Mouse (Mus musculus) testis, postnatal 10 days (tissue): Measurements from ENCODE around the gene Slc25a54.

Experiments used
- DNase-seq: peaks from one replicate; pipeline ENCODE4 v3.0.0; 2021; ENCODE audit warnings: low spot score

Gene Slc25a54

GRCm38 (mm10) chr3:109124091-109124490 lies 43.8 kb downstream of the Slc25a54 start:
- no peak for DNase-seq

- no peak for DNase-seq
Observed at GRCm38 (mm10) chr3:109125531-109125930, 45.3 kb downstream of the Slc25a54 start.

DNA sequence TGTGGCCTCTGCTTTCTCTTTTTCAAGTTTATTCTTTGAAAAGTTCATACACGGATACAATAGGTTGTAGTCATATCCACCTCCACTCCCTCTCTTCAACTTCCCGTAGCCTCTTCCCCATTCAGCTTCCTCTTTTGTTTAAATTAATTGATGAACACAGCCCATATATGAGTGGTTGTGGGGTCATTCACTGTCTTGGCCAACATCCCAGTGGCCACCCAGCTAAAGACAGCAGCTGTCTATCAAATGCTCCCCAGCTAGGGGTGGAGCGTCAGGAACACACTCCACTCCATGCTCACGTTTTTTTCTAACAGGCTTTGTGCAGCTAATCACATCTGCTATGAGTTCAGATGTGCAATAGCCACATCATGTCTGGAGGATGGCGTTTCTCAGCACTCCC lies 49.5 kb downstream of the Slc25a54 start:
- DNase-seq = no peak

DNA sequence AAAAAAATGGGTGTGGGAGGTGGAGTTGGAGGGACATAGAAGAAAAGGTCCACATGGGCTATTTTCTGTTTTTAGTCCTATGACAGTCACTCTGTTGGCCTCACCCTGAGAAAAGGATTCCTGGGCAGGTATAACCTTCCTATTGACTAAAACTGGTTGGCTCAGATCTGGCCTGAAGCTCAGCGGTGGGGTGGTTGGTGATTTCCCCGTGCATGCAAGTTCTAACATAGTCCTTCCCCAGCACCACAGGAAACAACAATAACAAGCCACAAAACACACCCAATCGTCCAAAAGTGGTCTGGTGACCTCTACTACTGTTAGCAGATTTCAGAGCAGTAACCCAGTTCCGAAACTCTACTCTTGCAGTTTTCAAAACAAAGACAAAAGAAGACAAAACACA lies 52.7 kb downstream of the Slc25a54 start:
- DNase-seq = no peak

DNA sequence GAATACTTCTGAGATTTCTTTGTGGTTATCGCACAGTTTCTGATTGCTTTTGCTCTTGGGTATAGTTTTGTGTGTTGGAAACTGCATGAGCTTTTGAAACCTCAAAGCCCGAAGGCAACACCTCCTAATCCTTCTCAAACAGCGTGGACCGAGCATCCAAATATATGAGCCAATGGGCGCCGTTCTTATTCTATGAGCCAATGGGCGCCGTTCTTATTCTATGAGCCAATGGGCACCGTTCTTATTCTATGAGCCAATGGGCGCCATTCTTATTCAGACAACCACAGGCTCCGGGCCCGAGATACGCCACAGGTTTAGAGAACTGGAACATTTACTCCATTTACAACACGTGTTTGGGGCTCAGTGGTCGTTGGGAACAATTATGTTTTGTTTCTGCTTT lies 53.8 kb downstream of the Slc25a54 start:
- DNase-seq = no peak

DNA sequence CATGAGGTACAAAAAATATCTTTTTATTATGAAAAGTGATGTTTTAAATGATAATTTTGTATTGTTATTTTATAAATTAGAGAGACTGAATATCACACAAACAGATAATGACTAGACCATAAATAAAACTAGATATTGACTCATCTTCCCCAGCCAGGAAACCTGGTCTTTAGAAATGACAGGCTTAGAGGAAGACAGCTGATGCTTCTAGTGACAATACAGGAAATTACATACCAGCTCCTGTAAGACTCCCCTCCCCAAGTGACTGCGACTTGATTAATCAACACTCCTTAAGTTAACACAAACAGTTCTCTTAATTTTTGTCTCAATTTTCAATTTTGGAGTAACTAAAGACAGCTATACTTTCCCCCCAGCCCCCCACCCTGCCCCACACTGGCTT lies 55.1 kb downstream of the Slc25a54 start:
- DNase-seq = no peak

- DNase-seq = no peak
Observed at GRCm38 (mm10) chr3:109152561-109152960, 72.3 kb downstream of the Slc25a54 start.

- no peak for DNase-seq
Observed at GRCm38 (mm10) chr3:109153410-109153809, 73.1 kb downstream of the Slc25a54 start.

DNA sequence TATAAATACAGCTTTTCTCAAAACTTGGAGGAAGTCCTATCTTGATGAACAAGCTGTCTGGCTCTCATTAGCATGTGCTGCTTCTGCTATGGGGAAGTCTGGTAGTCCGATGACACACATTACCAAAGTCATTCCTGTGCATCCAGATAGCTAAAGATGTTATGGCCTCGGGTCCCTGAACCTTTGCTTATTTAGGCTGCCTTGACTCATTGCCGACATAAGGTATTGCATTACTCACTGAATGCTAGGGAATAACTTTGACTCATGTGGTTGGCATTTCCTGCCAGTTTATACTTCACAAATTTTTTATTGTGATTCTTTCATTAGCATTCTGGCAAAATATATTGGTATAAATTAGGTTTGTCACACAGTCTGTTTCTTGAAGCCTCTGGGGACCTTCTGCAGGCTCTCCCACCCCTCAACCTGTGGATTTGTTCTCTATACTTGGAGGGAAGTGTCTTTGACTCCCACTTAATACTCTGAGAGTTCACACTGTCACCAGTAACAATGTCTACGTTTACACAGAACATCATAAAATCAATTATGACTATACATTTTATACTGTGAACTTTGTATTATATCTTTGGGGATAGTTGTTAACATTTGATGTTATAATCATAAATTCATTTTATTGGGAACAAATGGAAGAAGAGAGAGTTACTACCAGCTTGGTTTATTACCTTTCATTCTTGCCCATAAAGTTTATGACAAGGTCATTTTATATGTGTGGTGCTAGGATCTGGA lies 75.8 kb downstream of the Slc25a54 start:
- no peak for DNase-seq

GRCm38 (mm10) chr3:109157481-109157880 lies 77.2 kb downstream of the Slc25a54 start:
- DNase-seq = no peak

DNA sequence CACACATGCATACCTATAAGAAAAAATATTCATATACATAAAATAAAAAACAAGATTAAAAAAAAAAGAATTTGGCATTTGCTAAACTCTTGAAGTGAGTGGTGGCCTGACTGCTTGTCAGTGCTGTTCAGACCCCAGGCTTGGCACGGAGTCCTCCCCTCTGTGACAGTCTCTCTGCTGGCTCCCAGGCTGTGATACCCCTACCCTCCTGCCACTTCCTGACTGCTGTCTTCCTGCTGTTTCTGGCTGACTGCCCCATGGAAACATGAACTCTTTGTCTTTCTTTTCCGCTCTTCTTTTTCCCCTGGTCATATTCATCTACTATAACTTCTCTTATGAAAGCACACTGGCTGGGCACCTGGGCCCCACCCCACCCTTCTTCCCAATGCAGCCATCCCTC lies 83.8 kb downstream of the Slc25a54 start:
- no peak for DNase-seq

- DNase-seq = no peak
Observed at GRCm38 (mm10) chr3:109164644-109165043, 84.4 kb downstream of the Slc25a54 start.

DNA sequence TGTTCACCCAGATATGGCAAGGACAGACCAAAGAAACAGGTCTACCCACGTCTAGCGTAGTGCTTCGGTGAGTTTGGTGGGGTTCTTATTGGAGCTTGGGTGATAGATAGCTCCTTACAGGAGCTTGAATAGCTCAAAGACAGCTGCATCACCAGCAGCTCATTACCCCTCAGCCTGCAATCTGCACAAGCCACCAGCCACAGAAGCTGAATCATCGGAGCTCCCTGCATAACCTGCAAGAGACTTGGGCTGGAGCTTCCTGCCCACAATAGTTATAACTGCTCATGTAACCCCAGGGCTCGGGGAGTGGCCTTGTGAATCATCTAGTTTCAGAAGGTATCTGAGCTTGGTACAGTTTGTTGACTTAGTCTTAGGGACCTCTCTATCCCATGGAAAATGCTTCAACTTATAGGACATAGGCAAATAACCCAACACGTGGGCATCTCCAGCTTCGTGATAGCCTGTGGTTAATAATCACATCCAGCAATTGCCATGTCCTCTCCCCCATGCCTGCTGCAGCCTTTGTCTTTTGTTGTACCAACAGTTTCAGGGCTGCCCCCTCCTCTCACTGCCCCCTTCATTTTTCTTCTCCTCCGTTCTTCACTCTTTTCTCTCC lies 85.1 kb downstream of the Slc25a54 start:
- DNase-seq = no peak
